Mouse (Mus musculus) spleen, adult 2 months (tissue): ENCODE measurements around the gene Slc37a1.

Experiments
- CTCF ChIP-seq: fragments of 200-500 bp; IDR thresholded peaks from 2 replicates; pipeline ENCODE4 v1.5.1; 2011; ENCODE audit warnings: mild to moderate bottlenecking, inconsistent platforms; ENCODE audit not compliant: insufficient read depth, insufficient read length, insufficient replicate concordance; ENCODE audit errors: extremely low read depth
- POLR2A ChIP-seq: fragments of 200-500 bp; IDR thresholded peaks from 2 replicates; pipeline ENCODE4 v1.6.1; 2011; ENCODE audit warnings: low read depth, low read length, inconsistent platforms

DNA sequence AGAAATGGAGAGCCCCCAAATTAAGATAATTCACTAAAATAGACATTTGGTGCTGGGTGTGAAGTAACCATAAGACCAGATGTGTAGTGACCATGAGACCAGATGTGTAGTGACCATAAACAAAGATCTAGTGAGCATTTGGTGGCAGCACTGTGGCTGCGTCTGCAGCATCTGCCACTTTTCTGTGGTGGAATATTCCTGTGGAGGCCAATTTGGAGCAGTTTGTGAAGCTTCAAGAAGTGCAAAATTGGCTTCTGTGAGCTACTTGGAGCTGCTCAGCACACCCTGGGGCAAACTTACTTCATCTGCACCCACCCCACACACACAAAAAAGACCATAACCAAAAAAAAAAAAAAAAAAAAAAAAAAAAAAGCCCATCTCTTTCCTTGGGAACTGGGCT lies 18.6 kb upstream of the Slc37a1 start:
- no peak for TF ChIP-seq POLR2A
- no peak for TF ChIP-seq CTCF
